Mouse (Mus musculus) neural tube, embryonic 11.5 days (tissue): ENCODE measurements around the gene Tmem72. TPM values are rescaled to one million over a fixed set of nuclear protein-coding genes. Genes with fewer than 3 reads are reported as not detected.

Experiments
- ATAC-seq: fragments of 200-750 bp; cut with Nextera tagmentation; 2 replicates; pipeline ENCODE4 v1.8.0; 2017; ENCODE audit warnings: moderate number of reproducible peaks, mild to moderate bottlenecking, moderate TSS enrichment, moderate library complexity; ENCODE audit not compliant: insufficient read depth, low FRiP score, low TSS enrichment
- DNase-seq: peaks from one replicate; pipeline ENCODE4 v3.0.0-alpha.2; 2015; ENCODE audit warnings: low spot score
- H3K27ac ChIP-seq: fragments of 300-500 bp; sonication (generic); 2 replicates; pipeline ENCODE4 v1.5.1; 2014; ENCODE audit warnings: low read depth, mild to moderate bottlenecking, low read length
- H3K27me3 ChIP-seq: fragments of 300-500 bp; sonication (generic); 2 replicates; pipeline ENCODE4 v1.6.1; 2014; ENCODE audit warnings: mild to moderate bottlenecking, low read length, mixed read lengths; ENCODE audit not compliant: control insufficient read depth, insufficient read depth
- H3K36me3 ChIP-seq: fragments of 300-500 bp; sonication (generic); 2 replicates; pipeline ENCODE4 v1.6.1; 2014; ENCODE audit warnings: mild to moderate bottlenecking, low read length, moderate library complexity, mixed read lengths; ENCODE audit not compliant: control insufficient read depth, insufficient read depth
- H3K4me1 ChIP-seq: fragments of 300-500 bp; sonication (generic); 2 replicates; pipeline ENCODE4 v1.6.1; 2014; ENCODE audit warnings: low read length, mixed read lengths; ENCODE audit not compliant: control insufficient read depth, insufficient read depth
- H3K4me2 ChIP-seq: fragments of 300-500 bp; sonication (generic); 2 replicates; pipeline ENCODE4 v1.6.1; 2014; ENCODE audit warnings: low read depth, mild to moderate bottlenecking, moderate library complexity
- H3K4me3 ChIP-seq: fragments of 300-500 bp; sonication (generic); 2 replicates; pipeline ENCODE4 v1.5.1; 2014; ENCODE audit warnings: low read depth, low read length
- H3K9ac ChIP-seq: fragments of 300-500 bp; sonication (generic); 2 replicates; pipeline ENCODE4 v1.6.1; 2014; ENCODE audit warnings: mild to moderate bottlenecking, low read length
- H3K9me3 ChIP-seq: fragments of 300-500 bp; sonication (generic); 2 replicates; pipeline ENCODE4 v1.6.1; 2016; ENCODE audit warnings: low read length; ENCODE audit not compliant: control insufficient read depth
- WGBS: fragments of 180-500 bp; shearing (Covaris S2); extraction: QIAGEN DNeasy Blood & Tissue Kit; methylation state at CpG from one replicate; pipeline ENCODE4 v1.1.7; 2014; 5-methylcytosine and 5-hydroxymethylcytosine counted together
- polyA plus RNA-seq: library from polyadenylated mRNA; unstranded; fragments of >200 nt; fragmentation: Nextera tagmentation; extraction: Ambion mirVana; gene quantifications from 2 replicates; pipeline ENCODE4 v1.2.1, GENCODE M21; 2014

The Tmem72 gene
- polyA plus RNA-seq, 1 experiment from 2014 or later: 0.04 TPM

- H3K4me3 ChIP-seq: no peak overlapping the region
- no peak for DNase-seq
- no peak for ATAC-seq
- no peaks in the 10 kb centered on the region for H3K27me3 ChIP-seq
- H3K4me2 ChIP-seq: no peak overlapping the region
- H3K9ac ChIP-seq: no peak overlapping the region
- H3K9me3 ChIP-seq: no peaks in the 10 kb centered on the region
- WGBS: 46% methylated on average over 3 of the region's 3 CpGs
- H3K4me1 ChIP-seq: peaks cover 18% of the 10 kb centered on the region
- H3K27ac ChIP-seq: no peak overlapping the region
- H3K36me3 ChIP-seq: no peaks in the 10 kb centered on the region
Observed at GRCm38 (mm10) chr6:116666892-116667291, 49.8 kb downstream of the Tmem72 start.

- ATAC-seq (no peak), DNase-seq (no peak)
- H3K9ac ChIP-seq: no peak overlapping the region
- H3K4me2 ChIP-seq: no peak overlapping the region
- H3K36me3 ChIP-seq: no peaks in the 10 kb centered on the region
- H3K4me1 ChIP-seq: peaks cover 11% of the 10 kb centered on the region
- no peaks in the 10 kb centered on the region for H3K27me3 ChIP-seq
- no peaks in the 10 kb centered on the region for H3K9me3 ChIP-seq
- H3K27ac ChIP-seq: no peak overlapping the region
- no peak overlapping the region for H3K4me3 ChIP-seq
- WGBS: 79% methylated on average over 12 of the region's 12 CpGs
Observed at GRCm38 (mm10) chr6:116666085-116666750, 50.5 kb downstream of the Tmem72 start.

GRCm38 (mm10) chr6:116664830-116665229 lies 51.9 kb downstream of the Tmem72 start:
- no peaks in the 10 kb centered on the region; the same call in 1 of the 2 replicates for H3K4me1 ChIP-seq
- no peak for ATAC-seq
- no peaks in the 10 kb centered on the region for H3K36me3 ChIP-seq
- 81% methylated on average over 3 of the region's 3 CpGs for WGBS
- no peak overlapping the region for H3K4me3 ChIP-seq
- no peak overlapping the region for H3K4me2 ChIP-seq
- no peak overlapping the region for H3K27ac ChIP-seq
- H3K9ac ChIP-seq: no peak overlapping the region
- DNase-seq: no peak
- H3K9me3 ChIP-seq: no peaks in the 10 kb centered on the region
- H3K27me3 ChIP-seq: no peaks in the 10 kb centered on the region

GRCm38 (mm10) chr6:116664031-116664430 lies 52.7 kb downstream of the Tmem72 start:
- H3K4me2 ChIP-seq: no peak overlapping the region
- H3K27me3 ChIP-seq: no peaks in the 10 kb centered on the region
- WGBS: 78% methylated on average over 6 of the region's 6 CpGs
- H3K27ac ChIP-seq: no peak overlapping the region
- ATAC-seq (no peak), DNase-seq (no peak)
- H3K9me3 ChIP-seq: no peaks in the 10 kb centered on the region
- H3K4me3 ChIP-seq: no peak overlapping the region
- no peak overlapping the region for H3K9ac ChIP-seq
- H3K36me3 ChIP-seq: no peaks in the 10 kb centered on the region
- no peaks in the 10 kb centered on the region; the same call in 1 of the 2 replicates for H3K4me1 ChIP-seq

GRCm38 (mm10) chr6:116663364-116663763 lies 53.3 kb downstream of the Tmem72 start:
- H3K27ac ChIP-seq: no peak overlapping the region
- ATAC-seq: no peak
- no peaks in the 10 kb centered on the region for H3K36me3 ChIP-seq
- no peak overlapping the region for H3K4me2 ChIP-seq
- H3K4me1 ChIP-seq: no peaks in the 10 kb centered on the region; the same call in 1 of the 2 replicates
- no peaks in the 10 kb centered on the region for H3K9me3 ChIP-seq
- no peaks in the 10 kb centered on the region for H3K27me3 ChIP-seq
- 76% methylated on average over 2 of the region's 2 CpGs for WGBS
- H3K4me3 ChIP-seq: no peak overlapping the region
- DNase-seq: no peak
- no peak overlapping the region for H3K9ac ChIP-seq

- H3K36me3 ChIP-seq: no peaks in the 10 kb centered on the region; the same call in 1 of the 2 replicates
- no peak overlapping the region for H3K27ac ChIP-seq
- H3K4me2 ChIP-seq: no peak overlapping the region
- H3K4me3 ChIP-seq: no peak overlapping the region
- H3K4me1 ChIP-seq: no peaks in the 10 kb centered on the region
- H3K27me3 ChIP-seq: no peaks in the 10 kb centered on the region
- H3K9me3 ChIP-seq: no peaks in the 10 kb centered on the region
- ATAC-seq (peak; percentile 48), DNase-seq (peak; percentile 56)
- H3K9ac ChIP-seq: no peak overlapping the region
- 66% methylated on average over 9 of the region's 9 CpGs for WGBS
Observed at GRCm38 (mm10) chr6:116653684-116654454, 62.8 kb downstream of the Tmem72 start.

GRCm38 (mm10) chr6:116653191-116653590 lies 63.5 kb downstream of the Tmem72 start:
- H3K9me3 ChIP-seq: no peaks in the 10 kb centered on the region
- no peaks in the 10 kb centered on the region for H3K27me3 ChIP-seq
- no peak overlapping the region for H3K4me2 ChIP-seq
- no peak for ATAC-seq
- DNase-seq: no peak
- 72% methylated on average over 3 of the region's 3 CpGs for WGBS
- no peak overlapping the region for H3K9ac ChIP-seq
- no peak overlapping the region for H3K27ac ChIP-seq
- H3K36me3 ChIP-seq: no peaks in the 10 kb centered on the region; the same call in 1 of the 2 replicates
- H3K4me3 ChIP-seq: no peak overlapping the region
- H3K4me1 ChIP-seq: no peaks in the 10 kb centered on the region

- Histone ChIP-seq H3K27me3 (no peaks in the 10 kb centered on the region), H3K4me3 (no peak overlapping the region), H3K4me2 (no peak overlapping the region), H3K4me1 (no peaks in the 10 kb centered on the region), H3K36me3 (no peaks in the 10 kb centered on the region), H3K9me3 (no peaks in the 10 kb centered on the region), H3K9ac (no peak overlapping the region), H3K27ac (no peak overlapping the region)
- ATAC-seq: no peak
- 81% methylated on average over 20 of the region's 20 CpGs for WGBS
- DNase-seq: no peak
Observed at GRCm38 (mm10) chr6:116651437-116652118, 65.1 kb downstream of the Tmem72 start.
